In the genomic region with DNA sequence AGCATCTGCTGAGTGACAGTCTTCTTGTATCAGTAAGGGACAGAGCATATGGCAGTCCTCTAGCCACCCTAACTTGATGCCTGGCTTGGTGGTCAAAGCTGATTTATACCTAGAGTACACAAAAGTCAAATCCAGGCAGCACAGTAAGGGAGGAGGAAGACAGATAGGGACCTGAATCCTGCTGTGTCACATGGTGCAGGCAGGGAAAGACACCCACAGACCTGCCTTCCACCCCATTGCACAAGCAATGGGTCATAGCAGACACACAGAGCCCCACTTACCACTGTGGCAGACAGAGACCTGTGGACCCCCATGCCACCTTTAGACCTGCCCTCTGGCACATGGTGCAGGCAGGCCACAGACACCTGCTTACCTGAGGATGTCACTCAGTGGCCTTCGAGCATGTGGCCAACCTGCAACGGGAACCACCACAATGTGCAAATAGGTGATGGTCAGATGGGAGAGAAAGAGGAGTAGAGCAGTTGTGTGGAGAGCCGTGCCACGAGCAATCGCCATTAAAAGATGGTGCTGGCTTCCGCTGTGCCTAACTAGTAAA, we compare ENCODE assay signal across 16 mouse cellular contexts.
"Had no signal": no experiment of that assay in that cellular context is flagged by ENCODE, and none has a peak within 500 bp of the region (broad histone marks: within the 10 kb centered on the region; RNA-seq: fewer than 3 reads in every experiment).

No protein-coding gene starts in this region.

- H3K4me2 ChIP-seq: limb, embryonic 13.5 days; stomach, embryonic 15.5 days had no signal

- H3K4me1 ChIP-seq: limb, embryonic 13.5 days; midbrain, embryonic 10.5 days; stomach, embryonic 15.5 days had no signal

- H3K27ac ChIP-seq: kidney, postnatal 0 days; limb, embryonic 13.5 days; midbrain, embryonic 10.5 days; stomach, embryonic 15.5 days had no signal

- H3K9me3 ChIP-seq: limb, embryonic 13.5 days; midbrain, embryonic 10.5 days; stomach, embryonic 15.5 days had no signal

- ATAC-seq: intestine, embryonic 16.5 days; lung, postnatal 0 days; midbrain, embryonic 16.5 days had no signal

- H3K4me3 ChIP-seq: limb, embryonic 13.5 days; midbrain, embryonic 10.5 days; stomach, embryonic 15.5 days had no signal

- DNase-seq: kidney, adult 9 months; kidney, postnatal 36 days; layer of hippocampus, adult 9-11 months; layer of hippocampus, postnatal 36 days; lung, adult 18-20 months; lung, postnatal 4 days; right cerebral cortex, postnatal 14 days; thymus, adult 2 months; thymus, postnatal 25 days had no signal

- H3K27me3 ChIP-seq: limb, embryonic 13.5 days; stomach, embryonic 15.5 days had no signal

- H3K36me3 ChIP-seq: limb, embryonic 13.5 days; midbrain, embryonic 10.5 days; stomach, embryonic 15.5 days had no signal

- H3K9ac ChIP-seq: limb, embryonic 13.5 days; stomach, embryonic 15.5 days had no signal
